Mouse (Mus musculus): ENCODE measurements around the gene Tspan5. TPM values are rescaled to one million over a fixed set of nuclear protein-coding genes. Genes with fewer than 3 reads are reported as not detected.
A peak's percentile ranks its signal among the peaks of the same experiment; 100 is the strongest.

The Tspan5 gene
- 100 to 1,000 TPM; 256 to 284 TPM for total RNA-seq (2021)
- long read RNA-seq, experiment 1, full-length matches to known transcripts = 350 of 429 reads
- long read RNA-seq, experiment 1, partial matches to known transcripts = 11 of 429 reads
- long read RNA-seq, experiment 1, other reads (novel, unspliced or antisense) = 68 of 429 reads
- long read RNA-seq, experiment 2, full-length matches to known transcripts = 234 of 292 reads
- long read RNA-seq, experiment 2, partial matches to known transcripts = 5 of 292 reads
- long read RNA-seq, experiment 2, other reads (novel, unspliced or antisense) = 53 of 292 reads

DNA sequence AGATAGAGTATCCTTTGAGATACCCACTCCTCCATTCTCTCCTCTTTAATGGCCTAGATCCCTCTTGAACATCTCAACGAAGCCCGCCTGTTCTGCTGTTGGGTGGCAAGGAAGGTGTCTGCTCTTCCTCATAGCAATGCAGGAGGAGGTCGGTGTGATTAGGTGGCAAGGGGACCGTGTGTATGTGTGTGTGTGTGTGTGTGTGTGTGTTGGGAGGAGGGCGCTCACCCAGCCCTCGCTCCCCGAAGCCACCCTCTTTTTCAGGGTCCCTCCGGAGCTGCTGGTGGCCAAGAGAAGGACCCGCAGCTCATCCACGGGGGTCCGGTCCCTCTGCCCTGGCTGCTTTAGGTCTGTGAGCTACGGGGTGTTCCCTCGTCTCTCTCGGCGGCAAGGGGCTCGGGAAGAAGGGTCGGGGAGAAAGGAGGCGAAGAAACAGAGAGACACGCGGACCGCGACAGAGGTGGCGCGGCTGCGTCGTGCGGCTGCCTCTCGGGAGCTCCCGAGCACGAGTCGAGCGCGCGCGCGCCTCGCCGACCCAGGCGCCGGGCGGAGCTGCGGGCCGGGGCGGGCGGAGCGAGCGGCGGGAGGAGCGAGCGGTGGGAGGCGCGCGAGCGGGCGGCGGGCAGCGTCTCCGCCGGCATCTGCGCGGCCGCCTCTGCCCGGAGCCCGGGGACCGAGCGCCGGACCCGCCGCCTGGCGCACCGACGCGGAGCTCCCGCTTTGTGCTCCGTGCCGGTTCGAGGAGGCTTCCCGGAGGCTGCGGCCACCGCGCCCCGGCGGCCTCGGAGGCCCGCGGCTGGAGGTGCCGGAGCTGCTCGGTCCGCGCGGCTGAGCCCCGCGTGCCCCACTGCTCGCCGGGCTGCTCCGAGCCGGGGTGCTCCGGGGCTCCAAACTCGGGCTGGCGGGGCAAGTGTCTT, at the start of gene Tspan5:
TSS of gene Tspan5 (plus strand) at position 547 of the 917 bp plus-strand sequence.
- DNase-seq (ENCODE audit: low spot score in 2 of 2) = peak; percentile 78 to 90

DNA sequence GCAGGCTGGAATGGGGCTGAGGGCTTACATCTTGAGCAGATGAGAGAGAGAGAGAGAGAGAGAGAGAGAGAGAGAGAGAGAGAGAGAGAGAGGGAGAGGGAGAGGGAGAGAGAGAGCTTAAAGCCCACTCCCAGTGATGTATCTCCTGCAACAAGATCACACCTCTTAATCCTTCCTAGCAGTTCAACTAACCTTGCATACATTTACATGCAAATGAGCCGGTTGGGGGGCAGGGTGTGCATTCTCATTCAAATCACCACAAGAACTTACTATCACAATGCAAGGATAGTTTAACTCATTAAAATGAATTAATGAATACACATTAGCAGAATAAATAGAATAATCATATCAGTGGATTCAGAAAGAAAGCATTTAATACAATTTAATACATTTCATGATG, 49.7 kb upstream of the Tspan5 start:
- no peak for DNase-seq (ENCODE audit: low spot score in 2 of 2)

GRCm38 (mm10) chr3:138703399-138703798, 38.6 kb upstream of the Tspan5 start:
- DNase-seq (ENCODE audit: low spot score in 2 of 2) = no peak

GRCm38 (mm10) chr3:138704469-138704868, 37.5 kb upstream of the Tspan5 start:
- DNase-seq (ENCODE audit: low spot score in 2 of 2) = no peak

DNA sequence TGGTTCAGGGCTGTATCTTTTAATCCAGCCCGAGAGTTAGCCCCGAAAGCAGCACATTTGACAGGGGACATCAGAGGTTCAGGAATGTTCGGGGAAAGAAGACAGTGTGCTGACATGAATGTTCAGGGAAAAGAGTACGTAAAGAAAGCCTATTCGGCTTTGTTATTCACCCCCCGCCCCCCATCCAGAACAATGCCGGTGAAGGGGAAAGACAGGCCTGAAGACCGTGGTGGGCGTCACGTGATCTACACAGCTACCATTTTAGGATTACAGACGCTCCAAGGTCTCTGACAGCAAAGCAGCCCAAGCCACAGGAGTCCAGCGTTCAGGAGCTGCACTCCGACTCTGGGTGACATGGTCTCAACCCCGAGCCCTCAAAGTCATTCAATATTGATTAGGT, 36.1 kb upstream of the Tspan5 start:
- DNase-seq (ENCODE audit: low spot score in 2 of 2) = no peak

GRCm38 (mm10) chr3:138709183-138709582, 32.8 kb upstream of the Tspan5 start:
- no peak for DNase-seq (ENCODE audit: low spot score in 2 of 2)

DNA sequence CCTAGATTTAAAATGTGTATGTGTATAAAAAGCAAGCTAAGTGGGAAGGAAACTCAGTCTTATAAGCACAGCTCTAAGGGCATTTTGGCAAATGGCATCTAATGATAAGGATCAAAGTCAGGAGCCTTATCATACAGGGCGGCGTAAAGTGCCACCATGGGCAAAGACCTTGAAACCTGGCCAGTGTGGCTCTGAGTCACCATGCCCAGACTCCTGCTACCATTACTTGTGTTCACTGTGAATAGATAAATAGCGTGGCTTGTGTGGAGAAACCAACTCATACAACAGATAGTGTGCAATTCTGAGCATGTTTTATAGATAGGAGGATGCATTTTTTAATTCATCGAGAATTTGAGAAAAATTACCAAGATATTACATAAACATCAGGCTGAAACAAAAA, 30.0 kb upstream of the Tspan5 start:
- DNase-seq (ENCODE audit: low spot score in 2 of 2) = no peak

- DNase-seq (ENCODE audit: low spot score in 2 of 2) = peak in 1 of 2 experiments; percentile 15
Observed at GRCm38 (mm10) chr3:138712452-138713140, 29.4 kb upstream of the Tspan5 start.

DNA sequence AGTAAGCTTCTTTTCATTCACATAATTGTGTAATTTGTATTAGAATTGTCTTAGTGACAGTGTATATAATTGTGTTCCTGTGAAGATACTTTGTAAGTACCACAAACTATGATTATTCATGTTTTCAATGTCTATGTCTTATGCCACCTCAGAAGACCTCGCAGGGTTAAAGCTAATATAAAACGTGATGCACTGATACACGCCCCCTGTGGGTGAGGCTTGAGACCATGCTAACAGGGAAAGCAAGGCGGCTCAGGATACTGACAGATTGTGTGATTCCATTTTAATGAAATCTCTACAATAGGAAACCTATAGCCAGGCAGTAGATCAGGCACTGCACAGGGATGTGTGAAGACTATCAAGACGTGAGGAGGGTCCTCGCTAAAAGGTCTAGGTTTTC, 28.9 kb upstream of the Tspan5 start:
- DNase-seq (ENCODE audit: low spot score in 2 of 2) = no peak

GRCm38 (mm10) chr3:138714788-138715187, 27.2 kb upstream of the Tspan5 start:
- no peak for DNase-seq (ENCODE audit: low spot score in 2 of 2)

DNA sequence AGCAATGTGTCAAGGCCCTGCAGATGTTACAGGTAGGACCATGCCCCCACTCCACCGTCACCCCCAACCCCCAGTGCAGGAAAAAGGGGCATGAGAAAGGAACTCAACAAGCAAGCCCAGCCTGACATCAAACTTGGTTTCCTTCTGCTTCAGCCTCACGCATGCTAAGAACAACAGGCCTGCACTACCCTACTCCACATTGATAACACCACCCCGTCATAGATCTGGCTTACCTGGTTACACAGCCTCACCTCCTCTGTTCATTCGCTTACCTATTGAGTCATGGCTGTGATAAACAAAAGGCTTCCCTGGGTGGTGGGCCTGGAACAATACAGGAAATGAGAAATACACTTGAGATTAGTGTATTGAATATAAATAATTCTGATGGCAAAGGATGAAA, 26.8 kb upstream of the Tspan5 start:
- no peak for DNase-seq (ENCODE audit: low spot score in 2 of 2)

- DNase-seq (ENCODE audit: low spot score in 2 of 2) = no peak
Observed at GRCm38 (mm10) chr3:138717040-138717439, 25.0 kb upstream of the Tspan5 start.

DNA sequence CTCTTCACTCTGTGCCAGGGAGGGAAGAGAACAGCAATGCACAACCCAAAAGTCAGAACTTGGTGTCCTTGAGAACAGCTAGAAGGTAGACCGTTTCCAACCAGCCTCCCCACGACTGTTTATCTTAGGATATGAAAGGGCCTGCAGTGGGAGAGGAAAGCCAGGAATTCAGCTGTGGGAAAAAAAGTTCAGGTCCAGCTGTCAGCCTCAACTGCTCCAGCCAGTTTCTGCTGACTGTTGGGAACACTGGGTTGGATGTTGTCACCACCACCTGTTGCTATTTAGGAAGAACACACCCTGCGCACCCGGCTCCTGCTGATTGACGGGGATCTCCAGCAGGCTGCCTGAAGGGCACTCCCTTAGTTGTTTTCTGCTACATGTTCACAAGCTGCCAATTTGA, 19.8 kb upstream of the Tspan5 start:
- DNase-seq (ENCODE audit: low spot score in 2 of 2) = no peak

- DNase-seq (ENCODE audit: low spot score in 2 of 2) = no peak
Observed at GRCm38 (mm10) chr3:138727571-138727970, 14.4 kb upstream of the Tspan5 start.

DNA sequence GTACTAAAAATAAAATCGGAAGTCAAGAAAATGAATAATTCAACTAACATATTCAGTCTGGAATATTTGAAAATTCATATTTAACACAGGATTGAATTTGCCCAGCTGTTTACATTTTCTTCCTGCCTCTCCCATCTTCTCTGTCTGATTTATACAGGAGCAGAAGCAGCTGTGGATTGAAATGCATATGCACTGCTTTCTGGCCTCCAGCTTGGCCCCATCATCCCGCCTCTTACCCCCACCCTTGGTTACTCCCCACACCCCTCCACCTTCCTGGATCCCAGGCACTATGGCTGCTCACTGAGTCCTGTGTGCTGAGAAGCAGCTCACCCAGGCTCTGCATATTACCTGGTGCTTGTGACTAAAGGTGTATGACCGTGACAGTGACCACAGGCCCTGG, 13.2 kb upstream of the Tspan5 start:
- DNase-seq (ENCODE audit: low spot score in 2 of 2) = no peak

- no peak for DNase-seq (ENCODE audit: low spot score in 2 of 2)
Observed at GRCm38 (mm10) chr3:138730812-138731211, 11.2 kb upstream of the Tspan5 start.

- peak in 1 of 2 experiments; percentile 58 for DNase-seq (ENCODE audit: low spot score in 2 of 2)
Observed at GRCm38 (mm10) chr3:138735760-138736159, 6.2 kb upstream of the Tspan5 start.

GRCm38 (mm10) chr3:138739150-138739700, 2.8 kb upstream of the Tspan5 start:
- DNase-seq (ENCODE audit: low spot score in 2 of 2) = no peak

GRCm38 (mm10) chr3:138740291-138740690, 1.7 kb upstream of the Tspan5 start:
- no peak for DNase-seq (ENCODE audit: low spot score in 2 of 2)

DNA sequence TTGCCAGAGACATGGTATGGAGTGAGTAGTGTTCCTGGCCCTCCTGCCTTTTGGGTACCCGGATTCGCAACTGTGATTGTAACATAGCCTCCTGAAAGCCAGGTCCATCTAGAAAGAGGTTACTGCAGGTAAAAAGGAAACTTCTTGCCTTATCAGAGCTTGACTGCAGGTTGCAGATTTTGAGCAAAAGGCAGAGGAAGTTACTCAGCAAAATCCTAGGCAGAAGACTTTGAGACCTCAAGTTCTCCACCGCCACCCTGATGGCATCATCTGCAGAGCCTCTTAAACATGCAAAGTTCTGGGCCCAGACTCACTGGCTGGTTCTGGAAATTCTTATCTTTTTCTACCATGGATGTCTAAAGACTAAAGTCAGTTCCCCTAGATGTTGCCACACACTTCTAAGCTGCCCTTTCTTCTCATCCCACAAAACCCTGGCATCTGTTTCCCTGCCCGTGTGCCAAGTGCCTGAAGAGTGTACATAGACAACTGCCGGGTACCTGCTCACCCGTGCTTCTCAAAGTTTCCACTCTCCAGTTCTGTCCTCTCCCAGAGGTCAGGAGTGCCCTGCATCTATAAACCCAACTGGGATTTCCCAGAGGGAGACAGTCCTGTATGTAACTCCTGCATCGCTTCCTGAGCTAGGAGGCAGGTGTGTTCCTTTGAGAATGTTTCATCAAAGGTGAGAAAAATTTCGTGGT, 1.0 kb upstream of the Tspan5 start:
- no peak for DNase-seq (ENCODE audit: low spot score in 2 of 2)

DNA sequence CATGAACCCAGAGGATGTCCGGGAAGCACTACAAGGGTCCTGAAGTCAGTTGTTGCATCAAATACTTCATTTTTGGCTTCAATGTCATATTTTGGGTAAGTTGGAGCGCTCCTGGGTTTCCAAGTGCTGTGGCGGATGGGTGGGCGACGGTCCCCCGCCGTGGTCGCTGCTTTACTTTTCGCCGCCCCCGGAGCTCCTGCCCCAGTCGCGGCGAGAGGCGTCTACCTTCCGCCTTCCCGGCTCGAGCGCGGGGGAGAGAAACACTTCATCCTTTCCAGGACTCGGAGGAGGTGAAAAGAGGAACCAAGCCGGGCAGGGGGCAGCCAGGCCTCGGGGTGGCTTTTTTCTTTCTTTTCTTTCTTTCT, 553 bp downstream of the Tspan5 start:
- DNase-seq (ENCODE audit: low spot score in 2 of 2) = peak in 1 of 2 experiments; percentile 44

Data from left cerebral cortex, adult 18-20 months (tissue).